Mouse (Mus musculus) macrophage (primary cell): Measurements from ENCODE around the gene Usp15. TPM values are rescaled to one million over a fixed set of nuclear protein-coding genes. Genes with fewer than 3 reads are reported as not detected.

Experiments
- H3K27ac ChIP-seq: fragments of 350-480 bp; formaldehyde crosslinking; 2 replicates; pipeline ENCODE4 v1.9.0; 2021
- H3K36me3 ChIP-seq: fragments of 350-480 bp; formaldehyde crosslinking; 2 replicates; pipeline ENCODE4 v1.9.0; 2021; ENCODE audit errors: inconsistent target
- H3K4me3 ChIP-seq: fragments of 350-480 bp; formaldehyde crosslinking; 2 replicates; pipeline ENCODE4 v1.9.0; 2021; ENCODE audit errors: inconsistent target
- H3K79me2 ChIP-seq: fragments of 350-480 bp; formaldehyde crosslinking; 2 replicates; pipeline ENCODE4 v1.9.0; 2021; ENCODE audit errors: inconsistent target
- WGBS: methylation state at CpG from one replicate; pipeline ENCODE4 v1.1.7; 2026; ENCODE audit warnings: inconsistent platforms; ENCODE audit not compliant: missing documents; 5-methylcytosine and 5-hydroxymethylcytosine counted together
- polyA plus RNA-seq: library from polyadenylated mRNA; stranded (reverse); fragments of 250-400 nt; gene quantifications from 3 replicates; pipeline ENCODE4 v1.2.4, GENCODE M21; 2018; ENCODE audit warnings: inconsistent platforms

The Usp15 gene
- polyA plus RNA-seq, 1 experiment from 2014 or later = 119 TPM

GRCm38 (mm10) chr10:123108527-123108926 lies 88.3 kb downstream of the Usp15 start:
- Histone ChIP-seq H3K79me2 (no peaks in the 10 kb centered on the region), H3K4me3 (no peak overlapping the region), H3K36me3 (peaks cover 20% of the 10 kb centered on the region; the same call in 1 of the 2 replicates), H3K27ac (no peak overlapping the region)
- WGBS = no CpG with 5 or more reads among the region's 1 CpGs

GRCm38 (mm10) chr10:123108121-123108520 lies 88.7 kb downstream of the Usp15 start:
- H3K27ac ChIP-seq = no peak overlapping the region
- H3K79me2 ChIP-seq = no peaks in the 10 kb centered on the region
- peaks cover 20% of the 10 kb centered on the region; the same call in 1 of the 2 replicates for H3K36me3 ChIP-seq
- WGBS = 90% methylated on average over 5 of the region's 5 CpGs
- no peak overlapping the region for H3K4me3 ChIP-seq

GRCm38 (mm10) chr10:123101303-123101702 lies 95.5 kb downstream of the Usp15 start:
- no peaks in the 10 kb centered on the region for H3K79me2 ChIP-seq
- no peaks in the 10 kb centered on the region for H3K36me3 ChIP-seq
- H3K27ac ChIP-seq = peak overlapping the region; percentile 19; the same call in 1 of the 2 replicates
- H3K4me3 ChIP-seq = no peak overlapping the region
- WGBS = 0% methylated on average over 1 of the region's 1 CpGs

GRCm38 (mm10) chr10:123100584-123100983 lies 96.2 kb downstream of the Usp15 start:
- H3K79me2 ChIP-seq = no peaks in the 10 kb centered on the region
- whole genome bisulfite sequencing = 78% methylated on average over 2 of the region's 2 CpGs
- H3K36me3 ChIP-seq = no peaks in the 10 kb centered on the region
- H3K4me3 ChIP-seq = no peak overlapping the region
- no peak overlapping the region for H3K27ac ChIP-seq

GRCm38 (mm10) chr10:123094504-123094903 lies 102.3 kb downstream of the Usp15 start:
- WGBS = 87% methylated on average over 7 of the region's 7 CpGs
- Histone ChIP-seq H3K79me2 (no peaks in the 10 kb centered on the region), H3K36me3 (no peaks in the 10 kb centered on the region), H3K27ac (no peak overlapping the region), H3K4me3 (no peak overlapping the region)

GRCm38 (mm10) chr10:123092577-123092976 lies 104.2 kb downstream of the Usp15 start:
- 11% methylated on average over 3 of the region's 3 CpGs for WGBS
- H3K4me3 ChIP-seq = no peak overlapping the region
- H3K36me3 ChIP-seq = no peaks in the 10 kb centered on the region

GRCm38 (mm10) chr10:123091737-123092136 lies 105.1 kb downstream of the Usp15 start:
- 36% methylated on average over 5 of the region's 5 CpGs for WGBS
- Histone ChIP-seq H3K27ac (no peak overlapping the region), H3K79me2 (no peaks in the 10 kb centered on the region), H3K4me3 (no peak overlapping the region), H3K36me3 (no peaks in the 10 kb centered on the region)

More at GRCm38 (mm10) chr10:123092577-123092976, 104.2 kb downstream of the Usp15 start:
- Histone ChIP-seq H3K79me2 (no peaks in the 10 kb centered on the region), H3K27ac (no peak overlapping the region)

- Histone ChIP-seq H3K79me2 (no peaks in the 10 kb centered on the region), H3K36me3 (no peaks in the 10 kb centered on the region), H3K27ac (no peak overlapping the region), H3K4me3 (no peak overlapping the region)
- WGBS = 95% methylated on average over 12 of the region's 12 CpGs
Observed at GRCm38 (mm10) chr10:123089425-123089930, 107.3 kb downstream of the Usp15 start.

GRCm38 (mm10) chr10:123086847-123087246 lies 109.9 kb downstream of the Usp15 start:
- H3K4me3 ChIP-seq = no peak overlapping the region
- H3K79me2 ChIP-seq = no peaks in the 10 kb centered on the region
- H3K36me3 ChIP-seq = no peaks in the 10 kb centered on the region
- no peak overlapping the region for H3K27ac ChIP-seq
- WGBS = 100% methylated on average over 2 of the region's 2 CpGs

- H3K79me2 ChIP-seq = no peaks in the 10 kb centered on the region
- no peaks in the 10 kb centered on the region for H3K36me3 ChIP-seq
- H3K27ac ChIP-seq = peak overlapping the region; percentile 91
- H3K4me3 ChIP-seq = no peak overlapping the region
- WGBS = 18% methylated on average over 10 of the region's 10 CpGs
Observed at GRCm38 (mm10) chr10:123084900-123085641, 111.7 kb downstream of the Usp15 start.

GRCm38 (mm10) chr10:123084307-123084706 lies 112.5 kb downstream of the Usp15 start:
- H3K4me3 ChIP-seq = no peak overlapping the region

GRCm38 (mm10) chr10:123076245-123077023 lies 120.4 kb downstream of the Usp15 start, which contains the start of gene Mon2:
Gene Mon2 (minus strand): TSS chr10:123076505.
- WGBS = 1% methylated on average over 56 of the region's 58 CpGs
- H3K36me3 ChIP-seq = no peaks in the 10 kb centered on the region
- H3K79me2 ChIP-seq = peaks cover 45% of the 10 kb centered on the region
- peak within 1 kb of the TSS; percentile 78 for H3K4me3 ChIP-seq
- peak within 1 kb of the TSS; percentile 17; the same call in 1 of the 2 replicates for H3K27ac ChIP-seq

More at GRCm38 (mm10) chr10:123084307-123084706, 112.5 kb downstream of the Usp15 start:
- Histone ChIP-seq H3K79me2 (no peaks in the 10 kb centered on the region), H3K36me3 (no peaks in the 10 kb centered on the region), H3K27ac (peak overlapping the region; percentile 91)
- WGBS = 86% methylated on average over 7 of the region's 9 CpGs

GRCm38 (mm10) chr10:123075751-123076242 lies 121.0 kb downstream of the Usp15 start:
- no peaks in the 10 kb centered on the region for H3K36me3 ChIP-seq
- WGBS = under 1% methylated on average over 31 of the region's 48 CpGs
- peak overlapping the region; percentile 78 for H3K4me3 ChIP-seq
- peaks cover 51% of the 10 kb centered on the region for H3K79me2 ChIP-seq
- peak overlapping the region; percentile 17; the same call in 1 of the 2 replicates for H3K27ac ChIP-seq

- 95% methylated on average over 2 of the region's 2 CpGs for WGBS
Observed at GRCm38 (mm10) chr10:123071997-123072396, 124.8 kb downstream of the Usp15 start.

More at GRCm38 (mm10) chr10:123071997-123072396, 124.8 kb downstream of the Usp15 start:
- Histone ChIP-seq H3K4me3 (no peak overlapping the region), H3K79me2 (peaks cover 70% of the 10 kb centered on the region), H3K36me3 (peaks cover 11% of the 10 kb centered on the region; the same call in 1 of the 2 replicates), H3K27ac (no peak overlapping the region)
